Mouse (Mus musculus): ENCODE data around the gene Card19.

DNA sequence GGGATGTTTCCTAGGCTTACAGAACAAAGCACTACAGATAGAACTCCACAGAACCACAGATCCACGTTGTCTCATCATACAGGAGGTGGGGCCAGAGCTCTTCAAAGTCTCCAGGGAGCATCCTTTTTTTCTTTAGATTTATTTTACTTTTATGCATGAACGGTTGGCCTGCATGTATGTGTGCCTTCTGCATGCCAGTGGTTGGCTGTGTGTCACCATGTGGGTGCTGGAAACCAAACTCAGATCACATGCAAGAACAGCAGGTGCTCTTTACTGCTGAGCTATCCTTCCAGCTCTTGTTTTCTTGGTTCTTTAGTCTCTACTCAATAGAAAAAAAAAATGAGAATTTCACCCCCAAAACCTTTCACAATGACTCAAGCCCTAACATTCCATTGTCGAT lies 33.1 kb upstream of the Card19 start:
- TF ChIP-seq CTCF (IDR thresholded peaks at IDR 0.05; ENCODE audit: low read depth) (no peak), EP300 (IDR thresholded peaks at IDR 0.05; ENCODE audit: low read depth) (no peak)

Data from liver, embryonic 14.5 days (tissue).